Mouse (Mus musculus): Measurements from ENCODE around the gene Plekho2. TPM values are rescaled to one million over a fixed set of nuclear protein-coding genes. Genes with fewer than 3 reads are reported as not detected.

Plekho2 gene
- polyA plus RNA-seq, 1 experiment from 2014 or later = 12.2 TPM

DNA sequence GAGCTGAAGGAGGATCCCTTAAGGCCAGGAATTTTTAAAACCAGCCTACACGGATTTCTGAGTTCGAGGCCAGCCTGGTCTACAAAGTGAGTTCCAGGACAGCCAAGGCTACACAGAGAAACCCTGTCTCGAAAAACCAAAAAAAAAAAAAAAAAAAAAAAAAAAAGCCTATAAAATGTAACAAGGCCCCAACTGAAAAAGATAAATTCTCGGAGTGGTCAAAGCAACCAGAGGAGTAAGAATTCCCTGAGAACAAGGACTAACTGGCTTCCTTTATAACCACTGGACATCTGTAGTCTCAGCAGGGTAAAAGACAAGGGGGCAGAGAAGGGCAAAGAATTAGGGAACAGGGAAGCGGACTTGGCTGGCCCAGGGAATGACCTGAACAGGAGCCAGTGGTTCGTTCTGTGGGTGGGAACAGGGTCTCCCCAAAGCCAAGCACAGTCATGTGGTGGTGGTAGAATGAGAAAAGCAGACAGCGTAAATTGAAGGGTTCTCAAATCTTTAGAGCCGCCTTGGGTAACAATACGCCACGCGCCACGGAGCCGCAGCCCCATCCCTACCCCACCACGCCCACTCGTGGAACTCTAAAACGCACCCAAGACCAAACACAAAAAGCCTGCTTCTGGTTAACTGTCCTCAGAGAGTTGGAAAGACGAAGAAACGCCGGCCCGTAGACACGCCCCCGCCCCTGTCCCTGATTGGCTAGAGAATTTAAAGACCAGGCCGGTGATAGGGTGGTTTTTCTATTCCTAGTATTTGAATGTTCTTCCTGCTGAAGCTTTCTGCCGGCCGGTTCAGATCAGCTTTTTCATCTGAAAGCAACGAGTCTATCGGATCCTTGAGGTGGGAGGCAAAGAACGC lies 6.8 kb upstream of the Plekho2 start, which contains the start of gene Pif1:
Pif1 (plus strand) TSS at position 755 of the 864 bp plus-strand sequence.
- peak; percentile 86 for DNase-seq (ENCODE audit: low spot score)

DNA sequence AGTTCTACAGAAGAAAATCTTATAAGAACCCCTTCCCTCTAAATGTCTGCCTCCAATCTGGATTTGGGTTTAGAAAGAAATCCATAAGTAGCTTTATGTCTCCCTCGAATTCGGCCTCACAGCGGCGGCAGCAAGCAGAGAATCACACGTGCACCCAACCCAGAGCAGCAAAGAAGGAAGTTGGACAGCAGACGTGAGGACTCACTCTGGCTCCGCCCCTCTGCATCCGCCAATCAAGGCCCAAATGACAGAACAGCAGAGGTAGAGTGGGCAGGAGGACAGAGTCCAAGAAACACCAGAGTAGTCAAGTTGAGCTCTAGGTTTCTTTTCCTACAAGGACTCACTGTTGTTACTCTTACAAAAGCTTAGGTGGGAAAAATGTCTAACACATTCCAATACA lies 3.2 kb upstream of the Plekho2 start:
- peak; percentile 44 for DNase-seq (ENCODE audit: low spot score)

DNA sequence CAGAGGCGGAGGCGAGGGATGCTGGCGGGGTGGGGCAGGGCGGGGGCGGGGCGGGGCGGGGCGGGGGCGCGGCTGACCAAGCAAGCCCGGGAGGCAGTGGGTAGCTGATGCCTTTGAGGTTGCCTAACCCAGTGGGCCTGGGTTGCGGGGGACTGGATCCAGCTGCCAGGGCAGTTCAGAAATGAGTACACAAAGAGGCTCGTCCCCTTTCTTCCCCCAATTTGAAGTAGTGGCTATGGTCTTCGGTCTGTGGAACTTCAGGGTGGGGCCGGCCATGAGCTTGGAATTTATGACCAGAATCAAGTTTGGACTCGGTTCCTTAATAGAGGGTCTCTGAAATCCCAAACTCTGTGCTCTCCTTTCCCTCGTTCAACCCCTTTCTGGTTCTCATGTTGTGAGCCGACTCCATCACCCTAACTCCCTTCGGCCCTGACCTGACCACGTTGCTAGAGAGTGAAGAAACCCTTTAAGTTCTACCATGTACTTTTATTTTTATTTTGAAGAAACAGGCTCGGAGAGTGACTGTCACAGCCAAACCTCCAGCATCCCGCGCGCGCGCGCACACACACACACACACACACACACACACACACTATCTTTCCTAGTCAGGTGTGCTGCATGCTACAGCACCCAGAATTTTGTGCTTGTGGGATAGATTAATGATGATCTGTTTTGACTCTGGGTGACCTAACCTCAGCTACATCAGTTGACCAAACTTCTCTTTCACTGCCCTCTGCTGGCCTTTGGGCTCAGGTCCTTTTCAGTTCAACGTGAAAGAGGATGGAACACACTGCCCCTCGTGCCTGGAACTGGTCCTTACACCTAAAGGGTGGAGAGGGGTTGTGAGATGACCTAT lies 789 bp upstream of the Plekho2 start:
- DNase-seq (ENCODE audit: low spot score) = peak; percentile 80

DNA sequence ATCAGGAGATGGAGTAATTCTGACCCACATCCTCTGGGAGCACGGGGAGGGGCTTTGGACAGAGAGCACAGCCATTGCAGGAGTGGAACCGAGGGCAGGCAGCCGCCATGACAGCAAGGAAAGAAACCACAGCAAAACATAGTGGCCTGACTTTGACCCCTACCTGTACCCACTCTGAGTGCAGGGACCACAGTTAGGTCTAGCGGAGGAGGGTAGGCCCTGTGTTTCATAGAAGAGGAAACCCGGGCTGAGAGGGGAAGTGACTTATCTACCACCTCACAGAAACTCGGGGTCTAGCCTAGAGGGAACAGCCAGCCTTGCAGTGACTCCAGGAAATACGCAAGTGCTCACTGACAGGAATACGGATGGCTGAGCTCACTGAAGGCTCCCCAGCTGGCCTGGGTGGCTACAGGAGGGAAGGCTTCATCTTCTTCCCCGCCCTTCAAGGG lies 1.0 kb downstream of the Plekho2 start:
- peak; percentile 64 for DNase-seq (ENCODE audit: low spot score)

DNA sequence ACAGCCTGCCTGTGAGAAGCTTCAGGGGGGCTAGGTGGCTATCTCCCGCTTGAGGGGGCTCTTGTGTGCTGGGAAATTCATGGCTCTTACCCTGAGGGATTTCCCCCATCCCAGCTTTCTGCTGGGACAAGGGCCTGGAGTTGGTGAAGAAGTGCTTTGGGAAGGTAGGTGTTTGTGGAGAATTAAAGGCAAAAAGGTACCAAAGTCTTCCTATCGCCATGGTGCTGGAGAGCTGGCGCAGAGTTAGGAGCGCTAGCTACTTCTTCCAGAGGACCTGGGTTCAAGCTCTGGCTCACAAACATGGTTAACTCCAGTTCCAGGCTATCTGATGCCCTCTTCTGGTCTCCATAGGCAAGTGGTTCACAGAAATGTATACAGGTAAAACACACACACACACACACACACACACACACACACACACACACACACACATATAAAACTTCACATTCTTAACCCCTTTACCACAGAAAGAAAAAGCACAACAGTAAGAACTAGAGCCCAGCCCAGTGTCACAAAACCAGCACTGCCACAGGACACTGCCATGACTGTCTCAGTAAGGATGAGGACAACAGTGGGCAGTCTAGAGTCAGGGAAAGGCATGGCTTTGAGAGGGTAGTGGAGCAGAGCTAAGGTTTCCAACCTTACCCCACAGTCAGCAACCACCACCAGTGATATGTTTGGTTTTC lies 2.2 kb downstream of the Plekho2 start:
- no peak for DNase-seq (ENCODE audit: low spot score)

DNA sequence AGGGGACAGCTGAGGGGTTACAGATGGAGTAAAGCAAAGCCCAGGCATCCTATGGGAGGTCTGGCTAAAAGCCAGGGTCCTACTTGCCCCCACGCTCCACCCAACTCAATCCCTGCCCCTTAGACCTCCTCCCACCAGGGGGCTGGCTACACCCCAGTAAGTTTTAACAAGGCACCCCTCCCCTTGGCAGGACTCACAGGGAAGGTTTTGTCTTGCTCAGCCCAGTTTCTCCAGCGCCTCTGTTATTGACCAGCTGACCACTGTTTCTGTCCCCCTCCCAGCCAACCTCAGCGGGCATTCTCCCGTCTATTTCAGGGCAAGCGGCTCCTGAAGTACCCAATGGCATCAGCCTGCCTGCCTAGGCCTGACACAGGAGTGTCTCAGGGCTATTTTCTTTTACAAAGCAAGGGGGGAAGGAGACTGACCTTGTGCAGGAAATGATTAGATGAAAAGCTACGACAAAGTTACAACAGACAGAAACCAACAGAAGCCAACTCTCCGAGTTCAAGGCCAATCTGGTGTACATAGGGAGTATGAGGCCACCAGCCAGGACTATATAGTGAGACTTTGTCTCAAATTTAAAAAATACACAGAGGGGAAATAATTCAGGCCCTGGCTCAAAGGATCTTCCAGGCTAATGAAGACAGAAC lies 2.9 kb downstream of the Plekho2 start:
- no peak for DNase-seq (ENCODE audit: low spot score)

DNA sequence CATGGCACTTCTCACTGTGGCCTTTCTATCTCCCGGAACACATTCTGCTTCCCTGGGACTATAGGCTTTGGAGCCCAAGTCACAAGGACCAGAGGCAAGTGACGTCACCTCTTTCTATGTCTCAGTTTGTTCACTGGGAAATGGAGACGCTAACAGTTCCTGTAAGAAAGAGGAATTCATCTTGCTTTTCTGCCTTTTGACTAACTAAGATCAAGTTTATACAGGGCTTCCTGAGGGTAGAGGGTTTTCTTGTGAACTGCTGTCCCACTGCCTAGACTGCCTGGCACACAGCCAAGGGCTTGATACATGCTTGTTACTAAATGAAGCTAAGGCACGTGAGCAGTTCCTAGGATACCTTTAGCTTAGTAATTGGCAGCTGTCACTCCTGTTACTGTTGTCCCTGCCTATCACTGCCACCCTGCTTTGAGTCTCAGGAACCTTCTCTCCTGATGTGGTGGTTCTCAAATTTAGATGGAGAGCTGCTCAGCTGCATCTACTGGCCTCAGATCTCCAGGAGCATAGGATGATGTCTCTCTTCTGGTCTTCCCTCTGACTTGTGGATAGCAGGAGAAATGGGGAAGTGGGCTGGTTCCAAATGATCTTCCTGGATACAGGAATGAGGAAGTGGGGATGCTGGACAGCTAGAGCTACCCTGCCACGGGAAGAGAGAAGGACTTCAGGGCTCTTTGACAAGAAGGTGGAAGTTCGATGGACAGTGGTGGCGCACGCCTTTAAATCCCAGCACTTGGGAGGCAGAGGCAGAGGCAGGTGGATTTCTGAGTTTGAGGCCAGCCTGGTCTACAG lies 4.2 kb downstream of the Plekho2 start:
- peak; percentile 4 for DNase-seq (ENCODE audit: low spot score)

DNA sequence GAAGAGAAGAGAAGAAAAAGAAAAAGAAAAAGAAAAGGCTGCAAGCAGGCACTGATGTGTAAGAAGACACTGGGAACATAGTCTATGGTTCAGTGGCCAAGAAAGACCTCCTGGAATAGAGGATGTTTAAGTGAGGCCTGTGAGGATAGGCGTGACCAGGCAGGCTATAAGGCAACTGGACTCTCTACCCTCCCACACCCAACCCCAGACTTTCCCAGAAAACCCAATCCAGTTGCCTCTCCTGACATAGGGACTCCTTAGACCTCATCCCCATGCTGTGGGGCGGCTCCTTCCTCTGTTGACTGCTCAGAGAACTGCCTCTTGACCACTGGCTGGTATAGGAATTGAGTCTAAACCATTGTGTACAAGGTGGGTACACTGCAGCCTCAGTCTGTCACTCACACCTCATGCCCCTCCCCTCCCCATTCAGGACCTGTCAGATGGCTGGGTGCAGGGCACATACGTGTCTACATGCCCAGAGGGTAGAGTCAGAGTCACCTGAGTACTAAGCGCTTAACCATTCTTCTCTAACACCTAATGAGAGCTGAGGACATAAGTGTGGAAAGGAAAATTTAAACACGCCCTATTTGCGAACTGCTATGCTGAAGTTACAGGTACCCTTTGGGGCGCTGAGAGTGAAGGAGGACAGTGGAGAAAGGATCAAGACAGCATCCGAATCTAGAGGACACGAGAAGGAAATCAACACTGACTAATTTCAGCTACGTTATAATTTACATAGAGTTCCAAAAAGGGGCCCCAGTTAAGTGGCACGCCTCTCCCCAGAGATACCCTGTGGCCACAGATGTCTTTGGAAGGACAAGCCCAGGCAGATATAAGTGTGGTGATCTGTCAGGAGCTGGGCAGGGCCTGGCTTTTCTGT lies 5.1 kb downstream of the Plekho2 start:
- DNase-seq (ENCODE audit: low spot score) = no peak

DNA sequence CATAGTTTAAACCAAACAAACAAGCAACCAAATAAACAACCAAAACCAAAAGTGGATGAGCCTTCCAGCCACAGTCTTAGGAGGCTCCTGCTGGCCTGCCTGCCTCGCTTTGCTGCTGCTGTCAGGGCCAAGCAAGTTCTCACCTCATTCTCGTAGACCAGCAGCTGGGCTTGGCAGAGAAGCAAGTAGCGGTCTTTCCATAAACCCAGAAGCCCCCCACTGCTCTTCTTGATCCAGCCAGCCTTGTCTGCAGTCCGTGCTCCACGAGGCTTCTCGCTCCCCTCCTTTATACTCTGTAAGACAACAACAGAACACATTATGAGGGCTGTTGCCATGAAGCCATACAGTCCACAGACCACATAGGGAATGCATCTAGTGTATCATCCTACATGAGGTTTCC lies 7.0 kb downstream of the Plekho2 start:
- DNase-seq (ENCODE audit: low spot score) = no peak

DNA sequence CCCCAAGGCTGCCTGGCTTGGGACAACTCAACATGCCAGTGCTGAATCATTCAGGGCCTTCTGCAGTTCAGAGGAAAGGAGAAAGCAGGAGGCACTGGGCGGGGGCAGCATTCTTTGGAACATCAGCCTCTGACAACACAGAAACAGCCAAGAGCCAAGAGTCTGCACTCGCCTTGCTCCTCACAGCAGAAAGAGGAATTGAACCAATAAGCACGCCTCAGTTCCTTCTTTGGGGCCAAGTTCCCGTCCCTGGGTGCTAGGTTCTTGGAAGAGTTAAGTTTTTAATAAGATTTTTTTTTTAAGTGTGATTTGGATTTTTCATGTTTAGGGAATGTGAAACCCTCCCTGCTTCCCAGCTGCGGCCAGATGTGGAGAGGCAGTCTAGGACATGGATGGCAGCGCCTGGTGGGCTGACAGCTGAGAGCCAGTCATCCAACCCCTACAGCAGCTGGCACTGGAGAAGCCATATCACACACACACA lies 10.3 kb downstream of the Plekho2 start:
- DNase-seq (ENCODE audit: low spot score) = no peak

DNA sequence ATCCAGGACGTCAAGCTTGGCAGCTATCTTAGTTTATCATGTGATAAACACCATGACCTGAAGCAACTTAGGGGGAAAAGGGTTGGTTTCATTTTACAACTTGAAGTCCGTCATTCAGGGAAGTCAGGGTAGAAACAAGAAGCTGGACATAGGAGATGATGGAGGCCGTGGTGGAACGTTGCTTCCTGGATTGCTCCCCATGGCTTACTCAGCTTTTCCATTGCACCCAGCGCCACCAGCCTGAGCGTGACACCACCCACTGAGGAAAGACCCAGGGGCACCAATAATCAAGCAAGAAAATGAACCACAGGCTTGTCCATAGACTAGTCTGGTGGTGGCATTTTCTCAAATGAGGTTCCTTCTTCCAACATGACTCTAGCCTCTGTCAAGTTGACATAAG lies 11.1 kb downstream of the Plekho2 start:
- no peak for DNase-seq (ENCODE audit: low spot score)

DNA sequence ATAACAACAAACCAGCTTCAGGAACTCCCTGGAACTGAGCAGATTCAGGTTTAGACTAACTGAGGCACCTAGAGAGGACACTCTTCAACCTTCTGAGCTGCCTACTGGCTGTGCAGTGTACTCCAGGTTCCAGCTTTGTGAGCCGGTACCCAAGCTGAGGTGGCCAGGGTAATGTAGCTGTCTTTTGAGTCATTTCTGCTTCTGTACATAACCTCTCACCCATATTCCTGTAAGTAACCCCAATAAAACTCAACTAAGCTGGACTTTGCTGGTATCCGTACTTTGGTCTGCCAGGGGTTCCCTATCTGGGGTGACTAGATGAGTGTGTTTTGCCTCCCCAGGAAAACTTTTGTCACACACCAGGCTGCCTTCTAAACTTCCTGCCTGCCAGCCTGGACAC lies 15.1 kb downstream of the Plekho2 start:
- DNase-seq (ENCODE audit: low spot score) = no peak

DNA sequence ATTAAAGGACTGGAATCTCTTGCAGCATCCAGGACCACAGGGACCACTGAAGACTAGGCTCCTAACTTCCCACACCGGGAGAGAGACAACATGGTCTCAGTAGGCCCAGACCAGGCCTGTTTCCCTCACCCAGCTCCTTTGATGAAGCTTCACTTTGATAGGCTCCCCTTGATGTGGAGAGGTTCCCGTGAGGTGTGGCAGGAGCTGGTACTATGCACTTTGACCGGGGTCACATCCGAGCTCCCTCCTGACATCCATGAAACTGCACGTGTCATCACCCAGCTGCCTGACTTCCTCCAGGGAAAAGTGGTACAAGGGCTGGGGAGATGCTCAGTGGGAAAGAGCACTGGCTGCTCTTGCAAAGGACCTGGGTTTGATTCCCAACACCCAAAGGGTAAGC lies 16.8 kb downstream of the Plekho2 start:
- no peak for DNase-seq (ENCODE audit: low spot score)

DNA sequence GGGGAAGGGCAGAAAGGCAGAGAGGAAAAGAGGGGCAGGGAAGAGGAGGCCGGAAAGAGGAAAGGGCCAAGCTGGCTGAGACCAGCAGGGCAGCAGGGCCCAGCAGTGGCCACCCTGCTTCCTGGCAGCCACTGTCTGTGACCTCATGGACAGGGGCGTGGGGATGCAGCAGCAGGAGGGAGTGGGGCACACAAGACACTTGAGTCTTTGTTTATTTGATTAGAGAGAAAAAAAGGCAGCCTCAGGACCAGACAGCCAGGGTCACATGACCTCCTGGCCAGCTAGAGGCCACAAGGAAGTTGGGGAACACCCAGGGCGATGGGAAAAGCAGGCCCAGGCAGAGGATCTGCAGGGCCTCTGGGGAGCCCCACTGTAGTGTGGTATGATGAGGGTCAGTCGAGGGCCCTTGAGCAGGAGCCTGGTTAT lies 17.7 kb downstream of the Plekho2 start:
- no peak for DNase-seq (ENCODE audit: low spot score)

DNA sequence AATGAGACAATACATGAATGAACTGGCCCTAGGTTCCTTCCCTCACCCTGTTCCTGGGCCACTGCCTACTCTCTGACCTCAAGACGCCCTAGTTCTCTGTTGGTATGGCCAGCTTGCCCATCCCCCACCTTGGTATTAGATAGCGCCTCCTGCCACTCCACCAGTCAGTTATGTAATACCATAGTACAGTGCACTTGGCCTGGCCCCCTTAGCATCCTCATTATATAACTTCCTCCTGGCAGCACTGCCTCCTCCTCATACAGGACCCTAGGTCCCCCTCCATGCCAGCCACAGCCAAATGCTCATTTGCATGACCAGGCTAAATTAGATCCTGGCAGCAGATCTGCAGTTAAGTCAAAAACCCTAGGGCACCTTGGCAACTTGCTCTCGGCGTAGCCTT lies 18.8 kb downstream of the Plekho2 start:
- DNase-seq (ENCODE audit: low spot score) = no peak

DNA sequence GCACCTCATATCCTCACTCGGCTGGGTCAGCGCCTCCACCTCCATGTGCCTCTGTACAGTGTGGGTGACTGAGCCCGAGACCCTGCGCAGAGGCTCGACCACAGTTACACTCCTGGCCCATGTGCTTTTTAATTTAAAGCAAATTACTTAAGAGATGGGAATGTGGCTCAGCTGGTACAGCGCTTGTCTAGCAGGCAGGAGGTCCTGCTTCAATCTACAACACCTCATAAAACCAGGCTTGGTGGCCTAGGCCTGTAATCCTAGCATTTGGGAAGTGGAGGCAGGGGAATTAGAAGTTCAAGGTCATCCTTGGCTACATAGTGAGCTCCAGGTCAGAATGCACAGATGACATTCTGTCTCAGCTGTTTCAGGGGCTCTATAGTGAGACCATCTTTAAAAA lies 21.0 kb downstream of the Plekho2 start:
- DNase-seq (ENCODE audit: low spot score) = no peak

DNA sequence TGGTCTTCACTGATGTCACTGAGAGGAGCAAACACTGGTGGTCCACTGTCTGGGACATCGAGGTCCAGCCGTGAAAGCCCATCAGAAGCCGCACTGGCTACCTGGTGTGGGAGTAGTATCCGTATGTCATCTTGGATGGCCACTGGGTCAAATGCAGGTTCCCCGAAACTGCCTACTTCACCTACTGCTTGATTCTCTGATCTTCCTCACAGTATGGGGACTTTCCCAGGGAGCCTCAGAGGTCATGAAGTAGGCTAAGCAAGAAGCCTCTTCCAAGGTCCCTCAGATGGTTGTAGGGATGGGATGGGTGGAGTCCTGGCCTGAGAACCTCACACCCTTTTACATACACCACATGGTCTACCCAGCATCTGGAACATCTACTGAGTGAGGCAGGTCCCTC lies 22.9 kb downstream of the Plekho2 start:
- DNase-seq (ENCODE audit: low spot score) = no peak

DNA sequence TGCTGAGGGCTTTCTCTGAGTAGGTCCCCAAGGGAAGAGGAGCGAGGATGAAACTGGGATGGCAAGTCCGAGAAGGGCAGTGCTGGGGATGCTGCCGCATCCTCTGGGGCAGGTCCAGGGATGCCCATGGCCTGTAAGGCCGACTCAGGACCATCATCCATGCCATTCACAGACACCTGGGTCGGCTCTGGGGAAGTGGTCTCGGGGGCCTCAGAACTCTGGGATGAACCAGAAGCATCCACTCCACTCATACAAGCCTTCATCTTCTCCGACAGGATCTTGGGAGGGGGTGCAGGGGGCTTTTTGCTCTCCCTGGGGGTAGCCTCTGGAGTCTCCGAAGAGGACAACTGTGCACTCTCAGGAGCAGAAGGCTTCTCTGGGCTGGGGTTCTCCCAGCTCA lies 23.5 kb downstream of the Plekho2 start:
- DNase-seq (ENCODE audit: low spot score) = no peak

DNA sequence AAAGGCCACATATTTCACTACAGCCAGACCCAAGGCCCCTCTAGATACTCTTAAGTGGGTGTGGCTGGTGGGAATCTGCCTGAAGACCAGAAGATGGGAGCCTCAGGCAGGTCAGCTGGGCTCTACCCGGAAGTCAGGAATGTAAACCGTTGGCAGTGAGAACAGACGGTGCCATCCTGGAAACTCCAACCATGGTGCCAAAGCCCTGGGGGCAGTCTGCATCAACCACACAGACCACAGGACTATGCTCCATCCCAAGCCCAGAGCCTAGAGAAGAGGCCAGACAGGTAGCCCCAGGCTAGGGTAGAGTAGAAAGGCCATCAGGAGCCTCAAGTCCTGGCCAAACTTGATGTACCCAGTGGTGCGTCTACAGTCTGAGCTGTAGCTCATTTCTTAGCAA lies 24.2 kb downstream of the Plekho2 start:
- no peak for DNase-seq (ENCODE audit: low spot score)
